Mouse (Mus musculus): Measurements from ENCODE around the gene Ehmt1. TPM values are rescaled to one million over a fixed set of nuclear protein-coding genes. Genes with fewer than 3 reads are reported as not detected.

Gene Ehmt1
- polyA plus RNA-seq, 1 experiment = 14.8 TPM

GRCm38 (mm10) chr2:24770861-24771260 is 148.6 kb downstream of the Ehmt1 start:
- no peaks in the 10 kb centered on the region for H3K79me2 ChIP-seq (ENCODE audit: control insufficient read depth, insufficient read depth)
- H3K27me3 ChIP-seq (ENCODE audit: control insufficient read depth, insufficient read depth, insufficient read length) = peaks cover 18% of the 10 kb centered on the region
- TF ChIP-seq CEBPB (IDR thresholded peaks at IDR 0.05; ENCODE audit: insufficient read depth, poor library complexity, severe bottlenecking) (no peak), MYOD1 (IDR thresholded peaks at IDR 0.05; ENCODE audit: control insufficient read depth in 1 of 3, insufficient read length in 2 of 3, low read depth in 2 of 3) (no peak), POLR2AphosphoS2 (IDR thresholded peaks at IDR 0.05; ENCODE audit: insufficient read length, low read depth) (no peak), SRF (IDR thresholded peaks at IDR 0.05; ENCODE audit: control insufficient read depth, insufficient read length, low read depth) (no peak), MYOG (IDR thresholded peaks at IDR 0.05; ENCODE audit: control insufficient read depth in 1 of 3, insufficient read depth in 1 of 3, insufficient read length in 2 of 3, low read depth in 2 of 3) (no peak), TCF12 (IDR thresholded peaks at IDR 0.05; ENCODE audit: insufficient read depth, poor library complexity, severe bottlenecking) (no peak), E2F4 (IDR thresholded peaks at IDR 0.05; ENCODE audit: insufficient read depth) (no peak), MAX (IDR thresholded peaks at IDR 0.05; ENCODE audit: low read depth) (no peak), USF1 (IDR thresholded peaks at IDR 0.05; ENCODE audit: low read depth) (no peak)
- no peak overlapping the region for H3K4me3 ChIP-seq
- H3K4me2 ChIP-seq (ENCODE audit: low read depth) = no peak overlapping the region
- H3K36me3 ChIP-seq (ENCODE audit: control insufficient read depth, insufficient read depth) = no peaks in the 10 kb centered on the region
- H3ac ChIP-seq (ENCODE audit: control insufficient read depth, insufficient read length) = no peak overlapping the region

DNA sequence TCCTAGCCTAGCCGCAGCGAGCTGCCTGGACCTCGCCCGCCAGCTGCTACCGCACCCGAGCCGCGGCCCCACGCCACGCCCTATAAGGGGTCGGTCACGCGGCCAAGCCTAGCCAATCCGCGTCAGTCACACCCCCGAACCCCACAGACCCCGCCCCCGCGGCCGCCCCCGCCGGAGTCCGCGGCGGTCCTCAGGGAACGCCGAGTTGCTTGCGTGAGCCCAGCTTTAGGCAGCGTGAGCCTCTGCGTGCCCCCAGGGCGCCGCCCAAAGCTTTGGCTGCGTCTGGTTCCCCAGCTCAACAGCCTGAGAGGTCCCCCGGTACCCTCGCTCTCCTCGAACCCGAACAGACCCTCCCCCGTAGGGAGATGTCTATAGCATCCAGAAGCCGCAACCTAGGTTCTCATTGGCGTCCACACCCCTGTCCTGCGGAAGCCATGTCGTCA is 156.3 kb downstream of the Ehmt1 start, which contains the start of gene Cacna1b:
Gene Cacna1b, minus strand, starts transcription at position 38 of the 443 bp plus-strand sequence.
- no peak within 1 kb of the TSS for H3K4me3 ChIP-seq
- no peak within 1 kb of the TSS for H3K4me2 ChIP-seq (ENCODE audit: low read depth)
- peak in 1 of 3 experiments; percentile 17 for TF ChIP-seq MYOD1 (IDR thresholded peaks at IDR 0.05; ENCODE audit: control insufficient read depth in 1 of 3, insufficient read length in 2 of 3, low read depth in 2 of 3)
- no peak for TF ChIP-seq CEBPB (IDR thresholded peaks at IDR 0.05; ENCODE audit: insufficient read depth, poor library complexity, severe bottlenecking)
- TF ChIP-seq MYOG (IDR thresholded peaks at IDR 0.05; ENCODE audit: control insufficient read depth in 1 of 3, insufficient read depth in 1 of 3, insufficient read length in 2 of 3, low read depth in 2 of 3) = peak in 1 of 3 experiments; percentile 11
- no peak for TF ChIP-seq TCF3 (IDR thresholded peaks at IDR 0.05; ENCODE audit: insufficient read length, low read depth)
- TF ChIP-seq SRF (IDR thresholded peaks at IDR 0.05; ENCODE audit: control insufficient read depth, insufficient read length, low read depth) = no peak
- TF ChIP-seq REST (IDR thresholded peaks at IDR 0.05; ENCODE audit: insufficient read depth, insufficient read length) = no peak
- no peak for TF ChIP-seq E2F4 (IDR thresholded peaks at IDR 0.05; ENCODE audit: insufficient read depth)
- no peak for TF ChIP-seq USF1 (IDR thresholded peaks at IDR 0.05; ENCODE audit: low read depth)
- H3K79me2 ChIP-seq (ENCODE audit: control insufficient read depth, insufficient read depth) = no peaks in the 10 kb centered on the region
- H3K36me3 ChIP-seq (ENCODE audit: control insufficient read depth, insufficient read depth) = no peaks in the 10 kb centered on the region
- H3K27me3 ChIP-seq (ENCODE audit: control insufficient read depth, insufficient read depth, insufficient read length) = peaks cover 18% of the 10 kb centered on the region
- no peak within 1 kb of the TSS for H3ac ChIP-seq (ENCODE audit: control insufficient read depth, insufficient read length)

DNA sequence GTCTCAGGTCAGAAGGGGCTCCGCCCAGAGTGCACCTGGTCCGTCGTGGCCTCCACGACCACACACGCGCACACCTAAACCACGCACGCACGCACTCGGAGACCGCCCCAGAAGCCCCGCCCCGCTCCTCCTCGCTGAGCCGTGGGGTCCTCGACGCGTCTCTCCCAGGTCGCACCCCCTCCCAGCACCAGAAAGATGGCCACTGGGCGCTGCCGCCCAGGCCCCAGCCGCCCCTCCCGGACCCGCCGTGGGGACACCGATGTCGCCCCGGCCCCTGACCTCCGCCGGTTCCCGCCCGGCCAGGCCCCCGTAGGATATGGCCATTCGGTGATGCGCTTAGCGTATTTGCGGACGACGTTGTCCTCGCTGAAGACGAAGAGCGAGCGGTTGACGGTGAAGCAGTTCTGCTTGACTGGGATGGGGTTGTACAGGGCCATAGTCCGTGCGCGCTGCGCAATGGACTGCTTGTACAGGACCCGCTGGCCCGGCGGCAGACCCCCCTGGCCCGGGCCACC is 156.9 kb downstream of the Ehmt1 start:
- Histone ChIP-seq H3K36me3 (ENCODE audit: control insufficient read depth, insufficient read depth) (no peaks in the 10 kb centered on the region), H3K27me3 (ENCODE audit: control insufficient read depth, insufficient read depth, insufficient read length) (peaks cover 15% of the 10 kb centered on the region), H3ac (ENCODE audit: control insufficient read depth, insufficient read length) (no peak overlapping the region), H3K4me2 (ENCODE audit: low read depth) (no peak overlapping the region), H3K79me2 (ENCODE audit: control insufficient read depth, insufficient read depth) (no peaks in the 10 kb centered on the region), H3K4me3 (no peak overlapping the region)
- TF ChIP-seq SRF (IDR thresholded peaks at IDR 0.05; ENCODE audit: control insufficient read depth, insufficient read length, low read depth) (no peak), E2F4 (IDR thresholded peaks at IDR 0.05; ENCODE audit: insufficient read depth) (no peak)

GRCm38 (mm10) chr2:24761923-24762445 is 157.4 kb downstream of the Ehmt1 start:
- Histone ChIP-seq H3ac (ENCODE audit: control insufficient read depth, insufficient read length) (no peak overlapping the region), H3K27me3 (ENCODE audit: control insufficient read depth, insufficient read depth, insufficient read length) (peaks cover 17% of the 10 kb centered on the region), H3K36me3 (ENCODE audit: control insufficient read depth, insufficient read depth) (no peaks in the 10 kb centered on the region), H3K4me2 (ENCODE audit: low read depth) (no peak overlapping the region), H3K4me3 (no peak overlapping the region), H3K79me2 (ENCODE audit: control insufficient read depth, insufficient read depth) (no peaks in the 10 kb centered on the region)
- no peak for TF ChIP-seq SRF (IDR thresholded peaks at IDR 0.05; ENCODE audit: control insufficient read depth, insufficient read length, low read depth)
- TF ChIP-seq MYOD1 (IDR thresholded peaks at IDR 0.05; ENCODE audit: control insufficient read depth in 1 of 3, insufficient read length in 2 of 3, low read depth in 2 of 3) = no peak
- TF ChIP-seq MAX (IDR thresholded peaks at IDR 0.05; ENCODE audit: low read depth) = no peak
- TF ChIP-seq TCF12 (IDR thresholded peaks at IDR 0.05; ENCODE audit: insufficient read depth, poor library complexity, severe bottlenecking) = no peak
- no peak for TF ChIP-seq TCF3 (IDR thresholded peaks at IDR 0.05; ENCODE audit: insufficient read length, low read depth)
- TF ChIP-seq REST (IDR thresholded peaks at IDR 0.05; ENCODE audit: insufficient read depth, insufficient read length) = peak; percentile 86
- no peak for TF ChIP-seq POLR2AphosphoS2 (IDR thresholded peaks at IDR 0.05; ENCODE audit: insufficient read length, low read depth)

DNA sequence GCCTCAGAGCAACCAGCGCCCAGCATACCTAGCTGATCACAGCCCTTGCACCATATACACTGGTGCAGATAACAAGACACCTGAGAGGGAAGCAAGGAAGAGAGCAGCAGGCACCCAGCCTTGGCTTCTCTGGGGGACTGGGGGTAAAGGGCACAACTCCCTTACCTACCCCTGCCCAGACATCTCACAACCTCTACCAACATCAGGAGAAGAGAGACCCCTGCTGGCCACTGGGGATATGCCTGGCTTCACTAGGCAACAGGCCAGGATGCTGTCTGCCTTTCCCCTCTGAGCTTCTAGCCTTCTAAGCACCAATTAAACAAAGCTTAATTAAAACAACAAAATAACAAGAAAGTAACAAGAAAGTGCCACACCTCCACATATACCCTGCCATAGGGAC is 164.1 kb downstream of the Ehmt1 start:
- Histone ChIP-seq H3K4me2 (ENCODE audit: low read depth) (no peak overlapping the region), H3K27me3 (ENCODE audit: control insufficient read depth, insufficient read depth, insufficient read length) (peaks cover 22% of the 10 kb centered on the region), H3K36me3 (ENCODE audit: control insufficient read depth, insufficient read depth) (no peaks in the 10 kb centered on the region), H3ac (ENCODE audit: control insufficient read depth, insufficient read length) (no peak overlapping the region), H3K79me2 (ENCODE audit: control insufficient read depth, insufficient read depth) (no peaks in the 10 kb centered on the region), H3K4me3 (no peak overlapping the region)
- no peak for TF ChIP-seq POLR2A (IDR thresholded peaks at IDR 0.05; ENCODE audit: insufficient read length, low read depth)
- no peak for TF ChIP-seq TCF3 (IDR thresholded peaks at IDR 0.05; ENCODE audit: insufficient read length, low read depth)
- TF ChIP-seq POLR2AphosphoS2 (IDR thresholded peaks at IDR 0.05; ENCODE audit: insufficient read length, low read depth) = no peak
- TF ChIP-seq REST (IDR thresholded peaks at IDR 0.05; ENCODE audit: insufficient read depth, insufficient read length) = no peak

Data from myocyte (in vitro differentiated cells).